Mouse (Mus musculus): ENCODE measurements around the gene Nap1l4. TPM values are rescaled to one million over a fixed set of nuclear protein-coding genes. Genes with fewer than 3 reads are reported as not detected.
"Not testable (repeated sequence)": the region's sequence is repeated elsewhere in the genome, so short reads cannot be mapped to it uniquely, and the experiment has no call there.

Nap1l4 gene
- total RNA-seq, 2 experiments from 2014 or later = 112 to 117 TPM

DNA sequence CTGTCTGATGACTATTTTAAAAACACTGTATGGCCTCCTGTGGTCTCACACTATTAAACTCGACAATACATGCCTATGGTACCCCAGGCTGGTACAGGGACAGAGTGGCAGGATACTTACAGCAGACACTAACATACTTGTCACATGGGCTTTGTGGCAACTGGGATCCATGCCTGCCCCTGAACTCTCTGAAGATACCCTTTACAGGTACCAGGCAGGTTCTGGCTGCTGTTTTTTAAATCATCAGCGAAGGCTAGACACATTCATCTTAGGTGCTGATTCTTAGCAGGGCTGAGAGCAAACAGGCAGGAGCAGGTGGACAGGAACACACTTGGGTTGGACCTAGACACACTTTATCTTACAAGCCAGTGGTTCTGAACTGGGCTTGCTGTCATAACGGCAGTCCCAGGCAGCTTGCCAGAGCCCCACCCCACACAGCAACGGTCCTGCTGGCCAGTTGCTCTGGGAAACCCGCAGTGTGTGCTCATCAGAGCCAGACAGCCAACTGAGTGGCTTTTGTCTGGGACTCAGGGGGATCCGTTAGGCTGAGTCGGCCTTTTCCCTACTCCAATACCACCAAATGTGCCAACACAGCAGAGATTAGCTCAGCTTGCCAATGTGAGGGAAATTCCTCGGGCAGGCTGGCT is 8.2 kb upstream of the Nap1l4 start:
- DNase-seq (ENCODE audit: extremely low spot score in 1 of 2, low spot score in 2 of 2) = peak; percentile 19 to 36
- TF ChIP-seq CTCF (IDR thresholded peaks at IDR 0.05) = no peak
- Histone ChIP-seq H3K4me3 (no peak overlapping the region), H3K27ac (no peak overlapping the region)
- intact Hi-C loops (cut with DNase I) = no loop called here

DNA sequence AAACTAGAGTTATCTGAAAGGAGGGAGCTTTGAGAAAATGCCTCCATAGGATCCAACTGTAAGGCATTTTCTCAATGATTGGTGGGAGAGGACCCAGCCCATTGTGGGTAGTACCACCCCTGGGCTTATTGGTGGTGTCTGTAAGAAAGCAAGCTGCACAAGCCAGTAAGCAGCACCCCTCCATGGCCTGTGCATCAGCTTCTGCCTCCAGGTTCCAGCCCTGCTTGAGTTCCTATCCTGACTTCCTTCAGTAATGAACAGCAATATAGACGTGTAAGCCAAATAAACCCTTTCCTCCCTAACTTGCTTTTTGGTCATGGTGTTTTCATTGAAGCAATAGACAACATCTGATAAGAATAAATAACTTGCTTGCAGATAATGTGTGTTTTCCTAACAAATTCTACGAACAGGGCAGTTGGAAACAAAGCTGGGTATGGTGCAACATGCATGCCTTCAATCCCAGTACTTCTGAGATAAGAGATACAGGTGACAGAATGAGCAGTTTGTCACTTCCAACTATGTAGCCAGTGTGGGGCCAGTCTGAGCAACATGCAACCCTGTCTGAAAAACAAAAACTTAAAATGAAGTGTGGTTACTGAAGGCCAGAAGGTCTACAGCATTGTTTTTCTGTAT is 798 bp upstream of the Nap1l4 start:
- intact Hi-C loops (cut with DNase I) = no loop called here
- DNase-seq (ENCODE audit: extremely low spot score in 1 of 2, low spot score in 2 of 2) = no peak
- TF ChIP-seq CTCF (IDR thresholded peaks at IDR 0.05) = no peak
- Histone ChIP-seq H3K27ac (peak overlapping the region; percentile 71), H3K4me3 (peak overlapping the region; percentile 86)

DNA sequence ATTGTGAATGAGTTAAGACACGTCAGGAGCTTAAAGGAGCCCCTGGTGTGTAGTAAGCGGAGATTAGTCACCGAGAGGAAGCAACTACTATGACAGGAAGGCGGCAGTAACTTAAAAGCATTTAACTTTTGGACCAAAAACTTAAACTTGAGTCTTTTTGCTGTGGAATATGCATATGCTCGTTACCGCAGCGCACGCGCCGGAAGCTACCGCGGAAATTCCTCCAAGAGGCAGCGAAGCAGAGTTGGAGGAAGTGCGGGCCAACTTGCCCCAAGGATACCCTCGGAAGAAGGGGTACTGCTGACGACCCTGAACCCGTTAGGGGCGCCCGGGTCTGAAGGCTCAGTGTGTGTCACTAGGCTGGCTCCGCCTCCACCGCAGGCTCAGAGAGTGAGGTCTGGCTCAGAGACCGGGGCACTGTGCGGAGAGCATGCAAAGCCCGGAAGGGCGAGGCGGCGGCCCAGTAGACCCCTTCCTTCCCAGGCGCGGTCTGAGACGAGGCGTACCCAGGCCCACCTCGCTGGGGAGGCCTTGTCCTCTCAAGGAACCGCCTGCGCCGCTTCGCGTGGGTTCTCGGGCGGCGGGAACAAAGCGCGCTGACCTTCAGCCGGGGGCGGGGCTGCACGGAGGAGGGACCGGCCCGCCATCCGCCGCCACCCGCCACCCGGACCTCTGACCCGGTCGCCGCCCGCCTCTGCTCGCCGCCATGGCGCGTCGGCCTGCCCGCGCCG is 510 bp downstream of the Nap1l4 start:
- DNase-seq (ENCODE audit: extremely low spot score in 1 of 2, low spot score in 2 of 2) = no peak
- no peak for TF ChIP-seq CTCF (IDR thresholded peaks at IDR 0.05)
- intact Hi-C loops (cut with DNase I) = no loop called here
- H3K4me3 ChIP-seq = peak overlapping the region; percentile 86
- H3K27ac ChIP-seq = peak overlapping the region; percentile 71

DNA sequence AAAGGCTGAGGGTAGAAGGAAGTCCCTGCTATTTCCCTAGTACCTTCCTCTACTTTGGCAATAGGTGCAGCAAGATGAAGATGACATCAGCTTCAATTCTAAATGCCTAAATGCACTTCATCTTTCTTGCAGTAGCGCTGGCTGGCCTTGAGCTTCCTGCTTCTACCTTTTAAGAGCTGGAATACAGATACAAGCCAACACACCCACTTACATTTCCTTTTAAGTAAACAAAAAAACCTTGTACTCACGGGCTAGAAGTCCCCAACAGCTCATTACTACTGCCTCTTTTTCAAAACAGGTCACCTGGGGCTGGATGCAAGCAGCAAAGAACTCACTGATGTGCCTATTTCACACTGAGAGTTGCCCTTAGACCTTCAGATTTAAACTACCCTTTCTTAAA is 2.4 kb downstream of the Nap1l4 start:
- intact Hi-C loops (cut with DNase I) = no loop called here
- H3K4me3 ChIP-seq = no peak overlapping the region
- TF ChIP-seq CTCF (IDR thresholded peaks at IDR 0.05) = no peak
- H3K27ac ChIP-seq = no peak overlapping the region
- DNase-seq (ENCODE audit: extremely low spot score in 1 of 2, low spot score in 2 of 2) = no peak

DNA sequence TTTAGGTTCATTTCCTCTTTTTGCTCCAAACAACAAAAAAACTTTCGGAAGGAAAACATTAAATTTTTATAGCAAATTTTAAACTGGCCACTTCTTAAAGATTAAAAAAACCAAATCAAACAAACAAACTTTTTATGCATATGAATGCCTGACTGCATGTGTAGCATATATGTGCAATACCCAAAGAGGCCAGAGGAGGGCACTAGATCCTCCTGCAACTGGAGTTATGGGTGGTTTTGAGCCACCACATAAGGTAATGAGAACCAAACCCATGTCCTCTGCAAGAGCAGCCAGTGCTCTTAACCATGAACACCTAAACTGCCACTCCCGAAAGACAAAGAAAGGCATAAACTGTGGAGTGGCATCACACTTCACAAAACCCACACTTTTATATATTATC is 4.5 kb downstream of the Nap1l4 start:
- intact Hi-C loops (cut with DNase I) = no loop called here
- H3K4me3 ChIP-seq = no peak overlapping the region
- TF ChIP-seq CTCF (IDR thresholded peaks at IDR 0.05) = peak; percentile 63
- peak in 1 of 2 experiments; percentile 20 for DNase-seq (ENCODE audit: extremely low spot score in 1 of 2, low spot score in 2 of 2)
- H3K27ac ChIP-seq = no peak overlapping the region

DNA sequence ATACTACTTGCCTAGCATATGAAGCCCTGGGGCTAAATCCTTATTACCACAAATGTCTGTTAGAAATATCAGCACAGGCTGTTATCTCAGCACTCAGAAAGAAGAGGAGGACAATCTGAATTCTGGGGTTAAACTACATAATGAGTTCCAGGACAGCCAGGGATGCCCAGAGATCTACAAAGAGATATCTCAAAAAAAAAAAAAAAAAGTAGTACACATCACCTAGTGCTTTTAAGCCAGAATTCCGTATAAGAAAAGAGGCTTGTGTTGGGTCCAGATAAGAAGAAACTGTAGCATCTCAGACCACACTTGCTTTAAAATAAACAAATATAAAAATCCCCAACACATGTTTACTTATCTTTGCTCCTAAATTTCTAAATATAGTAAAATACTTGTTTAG is 10.2 kb downstream of the Nap1l4 start:
- no peak overlapping the region for H3K27ac ChIP-seq
- intact Hi-C loops (cut with DNase I) = no loop called here
- TF ChIP-seq CTCF (IDR thresholded peaks at IDR 0.05) = no peak
- H3K4me3 ChIP-seq = no peak overlapping the region
- no peak for DNase-seq (ENCODE audit: extremely low spot score in 1 of 2, low spot score in 2 of 2)

DNA sequence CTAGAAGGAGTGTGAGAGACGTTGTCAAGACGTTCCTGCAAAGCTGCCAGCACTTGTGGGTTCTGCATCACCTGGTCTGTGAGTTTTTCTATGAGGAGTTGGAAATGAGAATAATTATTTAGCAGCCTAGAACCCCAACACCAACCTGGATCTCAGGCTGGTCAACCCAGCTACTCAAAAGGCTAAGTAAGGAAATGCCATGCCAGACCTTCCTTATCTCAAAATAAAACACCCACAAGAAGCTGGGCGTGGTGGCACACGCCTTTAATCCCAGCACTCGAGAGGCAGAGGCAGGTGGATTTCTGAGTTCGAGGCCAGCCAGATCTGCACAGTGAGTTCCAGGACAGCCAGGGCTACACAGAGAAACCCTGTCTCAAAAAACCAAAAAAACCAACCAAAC is 10.7 kb downstream of the Nap1l4 start:
- intact Hi-C loops (cut with DNase I); H3K4me3 ChIP-seq; H3K27ac ChIP-seq; DNase-seq (ENCODE audit: extremely low spot score in 1 of 2, low spot score in 2 of 2): not testable (repeated sequence)

DNA sequence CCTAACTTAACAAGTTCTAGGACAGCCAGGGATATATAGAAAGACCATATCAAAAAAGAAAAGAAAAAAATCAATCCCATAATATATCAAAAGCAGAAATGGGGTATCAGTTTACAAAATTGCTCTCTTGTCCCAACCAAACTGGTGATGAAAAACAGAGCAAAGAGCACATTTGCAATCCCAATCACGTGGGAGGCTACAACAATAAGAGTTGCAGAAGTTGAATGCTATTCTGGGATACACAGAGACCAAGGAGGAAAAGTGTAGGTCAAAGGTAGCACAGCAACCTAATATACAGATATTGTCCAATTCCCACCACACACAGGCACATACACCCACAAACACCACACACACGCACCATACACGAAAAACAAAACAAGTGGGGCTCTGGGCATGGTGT is 12.7 kb downstream of the Nap1l4 start:
- no peak overlapping the region for H3K4me3 ChIP-seq
- no peak for TF ChIP-seq CTCF (IDR thresholded peaks at IDR 0.05)
- H3K27ac ChIP-seq = no peak overlapping the region
- DNase-seq (ENCODE audit: extremely low spot score in 1 of 2, low spot score in 2 of 2) = no peak
- intact Hi-C loops (cut with DNase I) = no loop called here

DNA sequence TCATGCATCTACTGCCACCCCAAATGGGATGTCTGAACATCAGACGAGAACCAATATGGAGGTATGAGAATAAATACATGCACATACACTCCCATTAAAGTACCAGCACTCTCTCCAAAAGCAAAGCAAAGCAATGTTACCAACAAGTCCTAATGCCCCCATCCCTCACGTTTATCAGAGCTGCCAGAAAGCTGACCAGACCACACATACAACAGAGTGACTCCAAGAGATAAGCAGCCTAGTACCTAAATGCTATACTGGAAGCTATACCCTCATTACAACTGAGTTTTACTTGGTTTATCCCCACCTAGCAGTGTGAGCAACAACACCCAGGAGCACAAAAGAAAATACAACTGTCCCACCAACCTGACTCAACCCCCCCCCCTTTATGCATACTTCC is 15.6 kb downstream of the Nap1l4 start:
- no peak for TF ChIP-seq CTCF (IDR thresholded peaks at IDR 0.05)
- intact Hi-C loops (cut with DNase I) = no loop called here
- no peak overlapping the region for H3K4me3 ChIP-seq
- DNase-seq (ENCODE audit: extremely low spot score in 1 of 2, low spot score in 2 of 2) = no peak
- no peak overlapping the region for H3K27ac ChIP-seq

DNA sequence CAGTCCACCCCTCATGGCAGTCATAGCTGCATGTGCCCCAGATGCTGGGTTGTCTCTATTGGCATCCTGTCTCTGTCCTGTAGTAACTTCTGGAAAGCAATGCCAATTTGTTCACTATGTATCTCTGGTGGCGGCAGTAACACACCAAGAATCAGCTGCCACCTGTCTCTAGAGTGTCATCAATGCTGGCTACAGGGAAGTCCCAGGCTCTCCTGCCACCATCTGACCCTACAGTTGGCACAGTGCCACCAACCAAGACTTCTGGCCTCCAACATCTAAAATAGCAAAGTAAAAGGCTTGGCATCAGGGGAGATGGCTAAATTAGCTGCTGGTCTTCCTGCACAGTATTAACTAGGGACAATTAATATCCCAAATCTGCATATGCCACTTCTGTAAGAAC is 16.5 kb downstream of the Nap1l4 start:
- no peak for TF ChIP-seq CTCF (IDR thresholded peaks at IDR 0.05)
- no peak overlapping the region for H3K27ac ChIP-seq
- no peak for DNase-seq (ENCODE audit: extremely low spot score in 1 of 2, low spot score in 2 of 2)
- intact Hi-C loops (cut with DNase I) = no loop called here
- H3K4me3 ChIP-seq = no peak overlapping the region

DNA sequence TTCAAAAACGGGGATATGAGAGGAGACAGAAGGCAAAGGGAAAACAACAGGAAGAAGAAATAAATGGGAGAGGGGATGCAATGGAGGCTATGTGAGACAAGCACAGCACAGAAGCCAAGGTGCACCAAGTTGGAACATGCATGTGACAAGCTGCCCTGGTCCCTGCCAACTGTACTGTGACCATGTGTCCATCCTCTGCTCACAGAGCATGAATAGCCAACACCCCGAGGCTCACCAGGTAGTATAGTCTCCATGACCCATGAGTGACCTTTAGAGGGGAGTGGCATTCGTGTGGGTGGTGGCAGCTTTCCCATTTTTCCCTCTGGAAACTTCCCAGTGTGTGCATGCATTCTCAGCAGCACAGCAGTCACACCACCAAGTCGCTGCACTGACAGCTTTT is 29.6 kb downstream of the Nap1l4 start:
- Histone ChIP-seq H3K4me3 (no peak overlapping the region), H3K27ac (no peak overlapping the region)
- TF ChIP-seq CTCF (IDR thresholded peaks at IDR 0.05) = no peak
- DNase-seq (ENCODE audit: extremely low spot score in 1 of 2, low spot score in 2 of 2) = no peak
- intact Hi-C loops (cut with DNase I) = no loop called here

DNA sequence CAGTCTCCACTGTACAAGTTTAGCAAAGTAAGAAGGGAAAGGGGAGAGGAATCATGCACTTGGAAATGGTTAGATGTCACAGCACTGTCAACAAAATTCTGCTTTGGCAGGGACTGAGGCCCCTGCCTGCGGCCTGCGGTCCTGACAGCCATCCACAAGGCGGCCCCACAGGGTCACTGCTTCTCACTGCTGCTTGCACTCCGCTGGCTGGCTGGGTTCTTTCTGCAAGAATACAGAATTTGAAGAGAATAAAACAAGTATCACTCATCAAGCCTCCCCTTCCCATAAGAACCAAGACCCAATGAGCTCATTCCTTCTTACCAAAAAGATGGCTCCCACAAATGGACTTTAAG is 34.5 kb downstream of the Nap1l4 start:
- intact Hi-C loops (cut with DNase I) = no loop called here
- no peak; the same call in 1 of the 2 replicates for TF ChIP-seq CTCF (IDR thresholded peaks at IDR 0.05)
- H3K27ac ChIP-seq = 0 out of 2 replicates have a peak overlapping the region, but pooled peaks have one; percentile 8

More for the DNA sequence above, 34.5 kb downstream of the Nap1l4 start:
- DNase-seq (ENCODE audit: extremely low spot score in 1 of 2, low spot score in 2 of 2) = no peak
- H3K4me3 ChIP-seq = no peak overlapping the region

All from left cerebral cortex, adult 2 months (tissue).